Mouse (Mus musculus): ENCODE data around the gene Gmeb1.

GRCm38 (mm10) chr4:132266835-132267349 is 5.5 kb upstream of the Gmeb1 start:
- no peak for TF ChIP-seq EP300 (IDR thresholded peaks at IDR 0.05)
- no peak for TF ChIP-seq CTCF (IDR thresholded peaks at IDR 0.05)
